Mouse (Mus musculus) spleen, adult 2 months (tissue): ENCODE measurements around the gene Cadm4.

Experiments used
- CTCF ChIP-seq: fragments of 200-500 bp; IDR thresholded peaks from 2 replicates; pipeline ENCODE4 v1.5.1; 2011; ENCODE audit warnings: mild to moderate bottlenecking, inconsistent platforms; ENCODE audit not compliant: insufficient read depth, insufficient read length, insufficient replicate concordance; ENCODE audit errors: extremely low read depth
- POLR2A ChIP-seq: fragments of 200-500 bp; IDR thresholded peaks from 2 replicates; pipeline ENCODE4 v1.6.1; 2011; ENCODE audit warnings: low read depth, low read length, inconsistent platforms

- no peak for TF ChIP-seq POLR2A
- TF ChIP-seq CTCF = no peak
Measured at GRCm38 (mm10) chr7:24480986-24481473, 793 bp upstream of the Cadm4 start.
